Mouse (Mus musculus) forebrain, embryonic 11.5 days (tissue): ENCODE measurements at regions not wholly inside any gene's neighbourhood (a gene's known extent, or its start where the extent isn't known, plus 50 kb on each side); places are given as distances from the start of the nearest gene placed in this dataset.

Source experiments
- ATAC-seq: fragments of 200-750 bp; cut with Nextera tagmentation; replicated peaks from 2 replicates; pipeline ENCODE4 v1.8.0; 2017; ENCODE audit warnings: moderate TSS enrichment; ENCODE audit not compliant: low FRiP score
- DNase-seq: peaks from one replicate; pipeline ENCODE4 v3.0.0-alpha.2; 2017; ENCODE audit warnings: low spot score
- H3K27ac ChIP-seq: fragments of 300-500 bp; sonication (generic); 2 replicates; pipeline ENCODE4 v1.5.1; 2014; ENCODE audit warnings: low read depth, low read length
- H3K27me3 ChIP-seq: fragments of 300-500 bp; sonication (generic); 2 replicates; pipeline ENCODE4 v1.6.1; 2014; ENCODE audit warnings: mild to moderate bottlenecking, low read length, mixed read lengths; ENCODE audit not compliant: control insufficient read depth, insufficient read depth
- H3K36me3 ChIP-seq: fragments of 300-500 bp; sonication (generic); 2 replicates; pipeline ENCODE4 v1.6.1; 2014; ENCODE audit warnings: mild to moderate bottlenecking, low read length, moderate library complexity, mixed read lengths; ENCODE audit not compliant: control insufficient read depth, insufficient read depth
- H3K4me1 ChIP-seq: fragments of 300-500 bp; sonication (generic); replicated peaks from 2 replicates; pipeline ENCODE4 v1.6.1; 2014; ENCODE audit warnings: low read length, mixed read lengths; ENCODE audit not compliant: control insufficient read depth, insufficient read depth
- H3K4me2 ChIP-seq: fragments of 300-500 bp; sonication (generic); 2 replicates; pipeline ENCODE4 v1.6.1; 2014; ENCODE audit warnings: low read depth, mild to moderate bottlenecking, low read length, moderate library complexity, mixed read lengths; ENCODE audit not compliant: severe bottlenecking
- H3K4me3 ChIP-seq: fragments of 300-500 bp; sonication (generic); 2 replicates; pipeline ENCODE4 v1.5.1; 2014; ENCODE audit warnings: low read depth, low read length
- H3K9ac ChIP-seq: fragments of 300-500 bp; sonication (generic); 2 replicates; pipeline ENCODE4 v1.6.1; 2014; ENCODE audit warnings: low read length
- H3K9me3 ChIP-seq: fragments of 300-500 bp; sonication (generic); 2 replicates; pipeline ENCODE4 v1.6.1; 2016; ENCODE audit warnings: low read length, mixed read lengths; ENCODE audit not compliant: control insufficient read depth
- WGBS: fragments of 180-500 bp; shearing (Covaris S2); extraction: QIAGEN DNeasy Blood & Tissue Kit; methylation state at CpG from one replicate; pipeline ENCODE4 v1.1.7; 2014; 5-methylcytosine and 5-hydroxymethylcytosine counted together

- Histone ChIP-seq H3K9me3 (no peaks in the 10 kb centered on the region; the same call in 1 of the 2 replicates), H3K36me3 (no peaks in the 10 kb centered on the region), H3K27me3 (no peaks in the 10 kb centered on the region), H3K4me2 (no peak overlapping the region), H3K27ac (no peak overlapping the region), H3K9ac (no peak overlapping the region), H3K4me3 (no peak overlapping the region), H3K4me1 (no peaks in the 10 kb centered on the region)
- DNase-seq (no peak), ATAC-seq (no peak)
- 83% methylated on average over 10 of the region's 10 CpGs for WGBS
Observed at GRCm38 (mm10) chr1:90300229-90300628, 96.4 kb downstream of the Ackr3 start.

- DNase-seq (no peak), ATAC-seq (no peak)
- Histone ChIP-seq H3K4me2 (no peak overlapping the region), H3K4me3 (no peak overlapping the region), H3K36me3 (no peaks in the 10 kb centered on the region), H3K27ac (no peak overlapping the region), H3K4me1 (no peaks in the 10 kb centered on the region), H3K9ac (no peak overlapping the region), H3K9me3 (no peaks in the 10 kb centered on the region; the same call in 1 of the 2 replicates), H3K27me3 (no peaks in the 10 kb centered on the region)
- 89% methylated on average over 7 of the region's 7 CpGs for WGBS
Observed at GRCm38 (mm10) chr1:90304331-90304730, 100.6 kb downstream of the Ackr3 start.

GRCm38 (mm10) chr1:90311016-90311415 lies 107.2 kb downstream of the Ackr3 start:
- ATAC-seq, result no peak
- Histone ChIP-seq H3K9me3 (no peaks in the 10 kb centered on the region), H3K9ac (no peak overlapping the region), H3K4me2 (no peak overlapping the region), H3K36me3 (no peaks in the 10 kb centered on the region), H3K4me1 (no peaks in the 10 kb centered on the region), H3K27ac (no peak overlapping the region), H3K4me3 (no peak overlapping the region), H3K27me3 (no peaks in the 10 kb centered on the region)
- no peak for DNase-seq
- WGBS, result 84% methylated on average over 3 of the region's 3 CpGs

- H3K27ac ChIP-seq, result no peak overlapping the region
- H3K4me2 ChIP-seq, result no peak overlapping the region
- H3K4me3 ChIP-seq, result no peak overlapping the region
- no peaks in the 10 kb centered on the region for H3K36me3 ChIP-seq
- DNase-seq (no peak), ATAC-seq (no peak)
- no peaks in the 10 kb centered on the region for H3K4me1 ChIP-seq
- WGBS, result 77% methylated on average over 8 of the region's 8 CpGs
- no peaks in the 10 kb centered on the region for H3K9me3 ChIP-seq
- H3K27me3 ChIP-seq, result no peaks in the 10 kb centered on the region
- H3K9ac ChIP-seq, result no peak overlapping the region
Observed at GRCm38 (mm10) chr1:90311649-90312442, 108.1 kb downstream of the Ackr3 start.

- Histone ChIP-seq H3K4me1 (no peaks in the 10 kb centered on the region), H3K36me3 (no peaks in the 10 kb centered on the region), H3K4me3 (no peak overlapping the region), H3K9ac (no peak overlapping the region), H3K9me3 (no peaks in the 10 kb centered on the region), H3K4me2 (no peak overlapping the region), H3K27me3 (no peaks in the 10 kb centered on the region), H3K27ac (no peak overlapping the region)
- WGBS, result 87% methylated on average over 12 of the region's 12 CpGs
- no peak for DNase-seq
- no peak for ATAC-seq
Observed at GRCm38 (mm10) chr1:90313750-90314359, 110.1 kb downstream of the Ackr3 start.

- no peaks in the 10 kb centered on the region for H3K27me3 ChIP-seq
- ATAC-seq (no peak), DNase-seq (no peak)
- H3K4me3 ChIP-seq, result no peak overlapping the region
- WGBS, result 89% methylated on average over 6 of the region's 6 CpGs
- H3K36me3 ChIP-seq, result no peaks in the 10 kb centered on the region
- no peaks in the 10 kb centered on the region for H3K4me1 ChIP-seq
- H3K9ac ChIP-seq, result no peak overlapping the region
- H3K4me2 ChIP-seq, result no peak overlapping the region
- no peaks in the 10 kb centered on the region for H3K9me3 ChIP-seq
- H3K27ac ChIP-seq, result no peak overlapping the region
Observed at GRCm38 (mm10) chr1:90317902-90318301, 114.1 kb downstream of the Ackr3 start.

- ATAC-seq (no peak), DNase-seq (no peak)
- H3K27ac ChIP-seq, result no peak overlapping the region
- no peaks in the 10 kb centered on the region for H3K27me3 ChIP-seq
- no peaks in the 10 kb centered on the region for H3K4me1 ChIP-seq
- no peak overlapping the region for H3K9ac ChIP-seq
- H3K4me2 ChIP-seq, result no peak overlapping the region
- no peak overlapping the region for H3K4me3 ChIP-seq
- no peaks in the 10 kb centered on the region for H3K36me3 ChIP-seq
- WGBS, result 82% methylated on average over 9 of the region's 9 CpGs
- H3K9me3 ChIP-seq, result no peaks in the 10 kb centered on the region
Observed at GRCm38 (mm10) chr1:90318502-90318901, 114.7 kb downstream of the Ackr3 start.

- H3K4me1 ChIP-seq, result no peaks in the 10 kb centered on the region; the same call in 1 of the 2 replicates
- H3K4me2 ChIP-seq, result no peak overlapping the region
- H3K4me3 ChIP-seq, result no peak overlapping the region
- no peak overlapping the region for H3K9ac ChIP-seq
- DNase-seq (no peak), ATAC-seq (no peak)
- H3K27me3 ChIP-seq, result no peaks in the 10 kb centered on the region
- WGBS, result 77% methylated on average over 9 of the region's 9 CpGs
- H3K36me3 ChIP-seq, result no peaks in the 10 kb centered on the region
- no peak overlapping the region for H3K27ac ChIP-seq
- H3K9me3 ChIP-seq, result no peaks in the 10 kb centered on the region
Observed at GRCm38 (mm10) chr1:90320518-90320917, 116.7 kb downstream of the Ackr3 start.

- no peak overlapping the region for H3K9ac ChIP-seq
- no peak overlapping the region for H3K4me2 ChIP-seq
- H3K9me3 ChIP-seq, result no peaks in the 10 kb centered on the region
- H3K36me3 ChIP-seq, result no peaks in the 10 kb centered on the region
- no peak for ATAC-seq
- DNase-seq, result no peak
- H3K27ac ChIP-seq, result no peak overlapping the region
- 91% methylated on average over 8 of the region's 8 CpGs for WGBS
- H3K4me1 ChIP-seq, result no peaks in the 10 kb centered on the region; the same call in 1 of the 2 replicates
- H3K4me3 ChIP-seq, result no peak overlapping the region
- H3K27me3 ChIP-seq, result no peaks in the 10 kb centered on the region
Observed at GRCm38 (mm10) chr1:90321501-90321900, 117.7 kb downstream of the Ackr3 start.
